Mouse (Mus musculus): Measurements from ENCODE around the gene Flt1. TPM values are rescaled to one million over a fixed set of nuclear protein-coding genes. Genes with fewer than 3 reads are reported as not detected.

Gene Flt1
- polyA plus RNA-seq, 1 experiment: 2.1 TPM

DNA sequence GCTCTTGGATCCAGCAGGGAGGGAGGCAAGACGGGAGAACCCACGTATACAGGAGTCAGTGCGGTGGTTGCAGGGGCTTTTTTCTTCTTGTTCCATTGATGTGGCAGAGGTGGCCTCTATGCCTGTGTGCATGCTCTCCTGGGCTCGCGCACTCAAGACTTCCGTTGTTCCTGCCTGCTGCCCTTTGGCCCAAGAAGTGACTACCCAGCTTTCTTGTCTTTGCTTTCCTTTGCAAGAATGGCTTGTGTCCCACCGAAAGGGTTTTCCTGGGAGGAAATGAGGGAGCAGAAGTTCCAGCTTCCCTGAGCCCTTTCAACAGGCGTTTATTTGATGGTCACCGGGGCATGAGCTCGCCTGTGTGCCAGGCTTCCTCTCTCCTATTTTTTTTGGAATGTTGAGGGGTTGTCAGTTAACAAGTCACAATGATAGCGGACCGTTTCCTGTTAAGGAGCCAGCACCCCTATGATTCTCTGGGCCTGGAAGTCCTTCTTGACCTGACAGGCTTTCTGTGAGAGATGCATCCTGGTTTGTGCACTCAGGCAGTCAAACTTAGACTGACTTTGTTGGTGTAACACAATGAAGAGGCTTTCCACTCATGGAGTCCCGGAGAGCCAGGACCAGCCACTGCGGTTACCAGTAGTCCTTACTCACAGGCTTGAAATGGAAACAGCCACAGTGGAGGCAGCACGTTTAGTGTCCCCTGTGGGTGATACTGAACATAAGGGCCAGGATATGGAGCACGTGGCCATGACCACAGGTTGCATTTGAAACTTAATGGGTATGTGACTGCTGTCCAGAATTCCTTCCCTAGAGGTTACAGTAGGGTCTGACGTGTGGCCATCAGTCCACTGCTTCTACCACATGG, 95.2 kb downstream of the Flt1 start:
- Histone ChIP-seq H3K4me3 (ENCODE audit: insufficient read depth, poor library complexity, severe bottlenecking) (no peak overlapping the region), H3K27me3 (ENCODE audit: control insufficient read depth, insufficient read depth, insufficient read length) (no peaks in the 10 kb centered on the region), H3K79me2 (ENCODE audit: control insufficient read depth, insufficient read depth) (no peaks in the 10 kb centered on the region), H3K79me3 (ENCODE audit: low read depth) (no peaks in the 10 kb centered on the region), H3K36me3 (ENCODE audit: control insufficient read depth, insufficient read depth) (no peaks in the 10 kb centered on the region), H3ac (ENCODE audit: control insufficient read depth, insufficient read length, low read depth) (no peak overlapping the region)
- TF ChIP-seq MYOD1 (IDR thresholded peaks at IDR 0.05; ENCODE audit: control insufficient read depth, insufficient read length, low read depth) (no peak), CEBPB (IDR thresholded peaks at IDR 0.05; ENCODE audit: low read depth) (no peak), MYOG (IDR thresholded peaks at IDR 0.05; ENCODE audit: control insufficient read depth, extremely low read depth, insufficient read length) (no peak)

DNA sequence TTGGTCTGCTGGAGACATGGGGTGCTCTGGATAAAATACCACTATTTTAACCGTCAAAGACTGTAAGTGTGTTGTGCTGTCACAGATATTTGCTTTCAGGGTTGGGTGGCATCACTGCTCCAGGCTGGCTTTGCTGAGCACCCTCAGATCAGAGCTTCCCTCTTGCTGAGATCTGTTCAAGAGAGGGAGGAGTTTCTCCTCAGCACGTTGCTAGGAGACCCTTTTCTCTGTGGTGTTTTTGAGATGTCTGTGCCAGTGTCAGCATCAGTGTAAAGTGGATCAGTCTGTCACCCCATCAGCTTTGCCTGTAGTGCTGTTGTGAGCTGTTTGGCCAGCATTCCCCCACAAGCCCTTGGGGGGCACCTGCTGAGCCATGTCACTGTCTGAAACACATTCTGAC, 98.9 kb downstream of the Flt1 start:
- TF ChIP-seq CTCF (IDR thresholded peaks at IDR 0.05; ENCODE audit: control insufficient read depth, insufficient read depth, insufficient read length) (no peak), MAX (IDR thresholded peaks at IDR 0.05) (no peak), MYOG (IDR thresholded peaks at IDR 0.05; ENCODE audit: control insufficient read depth, extremely low read depth, insufficient read length) (no peak), USF1 (IDR thresholded peaks at IDR 0.05; ENCODE audit: low read depth) (no peak), FOSL1 (IDR thresholded peaks at IDR 0.05; ENCODE audit: insufficient read depth, low read length, poor library complexity, severe bottlenecking) (no peak), CEBPB (IDR thresholded peaks at IDR 0.05; ENCODE audit: low read depth) (no peak), MYOD1 (IDR thresholded peaks at IDR 0.05; ENCODE audit: control insufficient read depth, insufficient read length, low read depth) (no peak)
- H3K79me2 ChIP-seq (ENCODE audit: control insufficient read depth, insufficient read depth): no peaks in the 10 kb centered on the region
- no peaks in the 10 kb centered on the region for H3K27me3 ChIP-seq (ENCODE audit: control insufficient read depth, insufficient read depth, insufficient read length)
- no peaks in the 10 kb centered on the region for H3K79me3 ChIP-seq (ENCODE audit: low read depth)
- H3ac ChIP-seq (ENCODE audit: control insufficient read depth, insufficient read length, low read depth): no peak overlapping the region
- no peak overlapping the region for H3K4me3 ChIP-seq (ENCODE audit: insufficient read depth, poor library complexity, severe bottlenecking)
- H3K36me3 ChIP-seq (ENCODE audit: control insufficient read depth, insufficient read depth): no peaks in the 10 kb centered on the region

DNA sequence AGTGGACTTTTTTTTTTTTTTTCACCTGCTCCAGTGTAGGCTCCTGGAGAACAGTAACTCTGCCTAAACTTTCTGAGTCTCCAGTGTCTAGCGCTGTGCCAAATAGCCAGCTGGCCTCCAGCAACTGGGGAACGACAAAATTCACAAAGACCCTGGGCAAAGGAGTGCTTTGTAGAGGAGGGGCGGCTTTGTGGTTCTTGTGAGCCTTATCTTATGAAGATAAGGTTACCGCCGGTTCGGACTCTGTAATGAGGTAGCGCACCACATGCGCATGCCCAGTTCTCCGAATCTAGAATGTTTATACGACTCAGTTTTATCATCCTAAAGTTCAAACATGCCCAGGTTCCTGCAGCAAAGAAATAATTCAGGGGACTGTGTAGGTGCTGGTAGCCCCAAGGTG, 102.1 kb downstream of the Flt1 start:
- Histone ChIP-seq H3K79me3 (ENCODE audit: low read depth) (no peaks in the 10 kb centered on the region), H3ac (ENCODE audit: control insufficient read depth, insufficient read length, low read depth) (no peak overlapping the region), H3K27me3 (ENCODE audit: control insufficient read depth, insufficient read depth, insufficient read length) (no peaks in the 10 kb centered on the region), H3K79me2 (ENCODE audit: control insufficient read depth, insufficient read depth) (no peaks in the 10 kb centered on the region), H3K4me3 (ENCODE audit: insufficient read depth, poor library complexity, severe bottlenecking) (no peak overlapping the region), H3K36me3 (ENCODE audit: control insufficient read depth, insufficient read depth) (no peaks in the 10 kb centered on the region)
- TF ChIP-seq FOSL1 (IDR thresholded peaks at IDR 0.05; ENCODE audit: insufficient read depth, low read length, poor library complexity, severe bottlenecking): no peak
- no peak for TF ChIP-seq USF1 (IDR thresholded peaks at IDR 0.05; ENCODE audit: low read depth)
- TF ChIP-seq CTCF (IDR thresholded peaks at IDR 0.05; ENCODE audit: control insufficient read depth, insufficient read depth, insufficient read length): no peak
- no peak for TF ChIP-seq CEBPB (IDR thresholded peaks at IDR 0.05; ENCODE audit: low read depth)
- TF ChIP-seq MYOD1 (IDR thresholded peaks at IDR 0.05; ENCODE audit: control insufficient read depth, insufficient read length, low read depth): no peak

DNA sequence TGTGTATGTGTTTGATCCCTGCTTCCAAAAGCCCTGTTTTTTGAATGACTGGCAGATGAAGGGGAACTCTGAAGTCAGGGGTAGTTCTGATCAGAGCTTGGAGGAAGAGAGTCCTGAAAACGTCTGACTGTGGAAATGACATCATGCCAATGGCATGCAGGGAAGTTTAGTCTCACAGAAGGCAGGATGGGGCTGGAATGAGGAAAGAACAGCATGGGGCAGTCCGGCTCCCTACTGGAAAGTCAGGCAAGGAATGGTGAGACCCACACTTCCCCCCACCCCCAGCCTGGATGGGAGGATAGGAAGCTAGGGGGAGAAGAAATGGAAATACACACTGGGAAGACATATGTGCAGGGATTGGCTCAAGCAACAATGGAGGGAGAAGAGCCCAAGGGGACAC, 105.6 kb downstream of the Flt1 start:
- H3K36me3 ChIP-seq (ENCODE audit: control insufficient read depth, insufficient read depth): no peaks in the 10 kb centered on the region
- H3K79me3 ChIP-seq (ENCODE audit: low read depth): no peaks in the 10 kb centered on the region
- no peak overlapping the region for H3ac ChIP-seq (ENCODE audit: control insufficient read depth, insufficient read length, low read depth)
- TF ChIP-seq MAX (IDR thresholded peaks at IDR 0.05) (no peak), CEBPB (IDR thresholded peaks at IDR 0.05; ENCODE audit: low read depth) (no peak), CTCF (IDR thresholded peaks at IDR 0.05; ENCODE audit: control insufficient read depth, insufficient read depth, insufficient read length) (no peak), FOSL1 (IDR thresholded peaks at IDR 0.05; ENCODE audit: insufficient read depth, low read length, poor library complexity, severe bottlenecking) (no peak)
- H3K27me3 ChIP-seq (ENCODE audit: control insufficient read depth, insufficient read depth, insufficient read length): no peaks in the 10 kb centered on the region
- no peak overlapping the region for H3K4me3 ChIP-seq (ENCODE audit: insufficient read depth, poor library complexity, severe bottlenecking)
- no peaks in the 10 kb centered on the region for H3K79me2 ChIP-seq (ENCODE audit: control insufficient read depth, insufficient read depth)

DNA sequence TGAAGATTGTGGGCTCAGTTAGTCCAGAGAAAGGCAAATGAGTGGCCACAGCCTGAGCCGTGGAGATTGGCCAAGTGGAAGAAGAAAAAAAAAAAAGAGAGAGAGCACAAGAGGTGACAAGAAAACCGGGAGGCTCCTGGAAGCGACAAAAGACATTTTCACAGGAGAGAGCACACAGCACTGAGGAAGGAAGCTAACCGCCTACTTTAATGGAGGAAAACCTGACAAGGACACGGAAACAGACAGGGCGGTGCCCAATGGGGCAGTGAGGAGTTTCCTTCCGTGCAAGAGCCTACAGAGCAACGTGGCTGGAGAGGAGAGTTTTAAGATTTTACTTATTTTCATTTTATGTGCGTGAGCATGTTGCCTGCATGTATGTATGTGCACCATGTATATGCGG, 107.6 kb downstream of the Flt1 start:
- no peak for TF ChIP-seq MAX (IDR thresholded peaks at IDR 0.05)
- TF ChIP-seq CEBPB (IDR thresholded peaks at IDR 0.05; ENCODE audit: low read depth): no peak
- no peak for TF ChIP-seq CTCF (IDR thresholded peaks at IDR 0.05; ENCODE audit: control insufficient read depth, insufficient read depth, insufficient read length)
- TF ChIP-seq MYOG (IDR thresholded peaks at IDR 0.05; ENCODE audit: control insufficient read depth, extremely low read depth, insufficient read length): no peak
- TF ChIP-seq MYOD1 (IDR thresholded peaks at IDR 0.05; ENCODE audit: control insufficient read depth, insufficient read length, low read depth): no peak
- TF ChIP-seq USF1 (IDR thresholded peaks at IDR 0.05; ENCODE audit: low read depth): no peak
- TF ChIP-seq FOSL1 (IDR thresholded peaks at IDR 0.05; ENCODE audit: insufficient read depth, low read length, poor library complexity, severe bottlenecking): no peak
- no peaks in the 10 kb centered on the region for H3K36me3 ChIP-seq (ENCODE audit: control insufficient read depth, insufficient read depth)
- H3K4me3 ChIP-seq (ENCODE audit: insufficient read depth, poor library complexity, severe bottlenecking): no peak overlapping the region
- no peaks in the 10 kb centered on the region for H3K79me2 ChIP-seq (ENCODE audit: control insufficient read depth, insufficient read depth)
- H3K27me3 ChIP-seq (ENCODE audit: control insufficient read depth, insufficient read depth, insufficient read length): no peaks in the 10 kb centered on the region
- no peak overlapping the region for H3ac ChIP-seq (ENCODE audit: control insufficient read depth, insufficient read length, low read depth)
- no peaks in the 10 kb centered on the region for H3K79me3 ChIP-seq (ENCODE audit: low read depth)

DNA sequence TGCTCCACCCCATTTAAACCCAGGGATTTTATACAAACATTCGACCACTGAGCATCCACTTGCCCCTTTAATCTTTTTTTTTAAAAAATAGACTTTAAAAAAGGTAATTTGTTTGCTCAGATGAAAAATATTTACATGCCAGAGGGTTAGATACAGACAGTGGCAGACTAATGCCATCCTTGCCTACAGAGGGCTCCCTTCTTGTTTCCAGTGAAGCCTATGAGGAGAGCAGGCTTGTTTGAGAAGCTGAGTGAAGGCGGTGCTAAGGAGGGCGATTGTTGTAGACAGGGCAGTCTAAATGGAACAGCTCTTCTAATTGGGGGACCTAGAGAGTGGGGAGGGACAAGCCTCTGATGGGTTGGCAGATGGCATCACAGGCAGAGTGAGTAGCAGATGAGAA, 109.4 kb downstream of the Flt1 start:
- Histone ChIP-seq H3K4me3 (ENCODE audit: insufficient read depth, poor library complexity, severe bottlenecking) (no peak overlapping the region), H3K79me3 (ENCODE audit: low read depth) (no peaks in the 10 kb centered on the region), H3ac (ENCODE audit: control insufficient read depth, insufficient read length, low read depth) (no peak overlapping the region), H3K36me3 (ENCODE audit: control insufficient read depth, insufficient read depth) (no peaks in the 10 kb centered on the region), H3K27me3 (ENCODE audit: control insufficient read depth, insufficient read depth, insufficient read length) (no peaks in the 10 kb centered on the region), H3K79me2 (ENCODE audit: control insufficient read depth, insufficient read depth) (no peaks in the 10 kb centered on the region)
- no peak for TF ChIP-seq USF1 (IDR thresholded peaks at IDR 0.05; ENCODE audit: low read depth)
- TF ChIP-seq MYOG (IDR thresholded peaks at IDR 0.05; ENCODE audit: control insufficient read depth, extremely low read depth, insufficient read length): no peak
- no peak for TF ChIP-seq CTCF (IDR thresholded peaks at IDR 0.05; ENCODE audit: control insufficient read depth, insufficient read depth, insufficient read length)
- TF ChIP-seq MYOD1 (IDR thresholded peaks at IDR 0.05; ENCODE audit: control insufficient read depth, insufficient read length, low read depth): no peak
- no peak for TF ChIP-seq FOSL1 (IDR thresholded peaks at IDR 0.05; ENCODE audit: insufficient read depth, low read length, poor library complexity, severe bottlenecking)
- TF ChIP-seq CEBPB (IDR thresholded peaks at IDR 0.05; ENCODE audit: low read depth): no peak
- no peak for TF ChIP-seq MAX (IDR thresholded peaks at IDR 0.05)
